Mouse (Mus musculus) myocyte (in vitro differentiated cells): ENCODE measurements around the gene Farp1.

ENCODE experiments used
- CEBPB ChIP-seq: IDR thresholded peaks from 2 replicates; pipeline ENCODE4 v1.6.1; 2011; ENCODE audit warnings: mild to moderate bottlenecking, moderate library complexity; ENCODE audit not compliant: poor library complexity, insufficient read depth, severe bottlenecking
- E2F4 ChIP-seq: IDR thresholded peaks from one replicate; pipeline ENCODE4 v1.6.1; 2011; ENCODE audit warnings: mild to moderate bottlenecking, control low read depth, moderate library complexity; ENCODE audit not compliant: insufficient read depth
- MAX ChIP-seq: IDR thresholded peaks from one replicate; pipeline ENCODE4 v1.6.1; 2011; ENCODE audit warnings: low read depth, mild to moderate bottlenecking, control low read depth
- MYOD1 ChIP-seq, 3 experiments: IDR thresholded peaks; one replicate each; pipeline ENCODE4 v1.6.1; 2011; ENCODE audit warnings: control low read depth in 2 of 3, low read depth in 2 of 3, mild to moderate bottlenecking in 2 of 3, moderate library complexity in 1 of 3; ENCODE audit not compliant: insufficient read length in 2 of 3, control insufficient read depth in 1 of 3
- MYOG ChIP-seq, 3 experiments: IDR thresholded peaks; one replicate each; pipeline ENCODE4 v1.6.1; 2011; ENCODE audit warnings: control low read depth in 2 of 3, low read depth in 2 of 3, mild to moderate bottlenecking in 2 of 3; ENCODE audit not compliant: insufficient read length in 2 of 3, control insufficient read depth in 1 of 3, insufficient read depth in 1 of 3
- POLR2A ChIP-seq: IDR thresholded peaks from one replicate; pipeline ENCODE4 v1.6.1; 2011; ENCODE audit warnings: low read depth, mild to moderate bottlenecking, control low read depth, moderate library complexity; ENCODE audit not compliant: insufficient read length
- POLR2AphosphoS2 ChIP-seq: IDR thresholded peaks from one replicate; pipeline ENCODE4 v1.6.1; 2011; ENCODE audit warnings: low read depth, control low read depth; ENCODE audit not compliant: insufficient read length
- REST ChIP-seq: IDR thresholded peaks from one replicate; pipeline ENCODE4 v1.6.1; 2011; ENCODE audit warnings: mild to moderate bottlenecking, control low read depth, moderate library complexity; ENCODE audit not compliant: insufficient read depth, insufficient read length
- SRF ChIP-seq: IDR thresholded peaks from one replicate; pipeline ENCODE4 v1.6.1; 2011; ENCODE audit warnings: low read depth; ENCODE audit not compliant: control insufficient read depth, insufficient read length
- TCF12 ChIP-seq: IDR thresholded peaks from one replicate; pipeline ENCODE4 v1.6.1; 2011; ENCODE audit warnings: mild to moderate bottlenecking, control low read depth; ENCODE audit not compliant: poor library complexity, insufficient read depth, severe bottlenecking
- TCF3 ChIP-seq: IDR thresholded peaks from one replicate; pipeline ENCODE4 v1.6.1; 2011; ENCODE audit warnings: low read depth, control low read depth; ENCODE audit not compliant: insufficient read length
- USF1 ChIP-seq: IDR thresholded peaks from one replicate; pipeline ENCODE4 v1.6.1; 2011; ENCODE audit warnings: low read depth, mild to moderate bottlenecking, control low read depth, moderate library complexity

DNA sequence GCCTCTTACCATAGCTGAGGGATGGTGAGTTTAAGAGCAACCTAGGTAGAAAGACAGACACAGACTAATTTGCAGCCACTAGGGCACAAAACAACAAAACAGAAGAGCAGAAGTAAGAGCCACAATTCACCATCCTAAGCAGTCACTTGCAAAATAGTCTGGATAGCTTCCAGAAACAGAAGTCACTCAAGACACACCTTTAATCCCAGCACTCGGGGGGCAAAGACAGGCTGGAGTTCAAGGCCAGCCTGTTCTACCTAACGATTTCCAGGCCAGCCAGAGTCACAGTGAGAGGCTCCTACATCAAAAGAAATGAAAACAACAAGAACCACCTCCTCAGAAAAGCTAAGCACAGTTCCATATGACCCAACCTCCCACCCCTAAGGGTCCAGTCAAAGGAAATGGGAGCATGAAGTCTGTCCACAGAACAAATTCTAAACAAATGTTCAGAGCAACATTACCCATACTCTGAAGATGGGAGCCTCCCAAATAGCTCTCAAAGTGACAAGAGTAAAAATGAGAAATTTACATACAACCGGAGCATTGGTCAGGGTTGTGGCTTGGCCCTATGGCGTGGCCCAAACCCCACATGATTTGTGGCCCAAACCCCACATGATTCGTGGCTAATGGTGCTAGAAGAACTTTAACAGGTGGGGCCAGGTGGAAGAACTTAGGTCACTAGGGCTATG lies 294.5 kb downstream of the Farp1 start:
- TF ChIP-seq USF1 (no peak), POLR2A (no peak), TCF12 (no peak), POLR2AphosphoS2 (no peak), REST (no peak), MAX (no peak), E2F4 (no peak), CEBPB (no peak), MYOD1 (IDR thresholded peaks at IDR 0.05; ENCODE audit: control insufficient read depth in 1 of 3, insufficient read length in 2 of 3, low read depth in 2 of 3) (no peak), TCF3 (no peak), MYOG (IDR thresholded peaks at IDR 0.05; ENCODE audit: control insufficient read depth in 1 of 3, insufficient read depth in 1 of 3, insufficient read length in 2 of 3, low read depth in 2 of 3) (no peak), SRF (no peak)
